ENCODE assay signal across 8 mouse cellular contexts in genomic region chr13:18281084-18281483, GRCm38 (mm10).
DNase-seq lines count a peak whose midpoint lies in the region; ATAC-seq and TF ChIP-seq lines count a peak whose summit lies in the region.
"Had no signal": no experiment of that assay in that cellular context is flagged by ENCODE, and none has a peak within 500 bp of the region (broad histone marks: within the 10 kb centered on the region; RNA-seq: fewer than 3 reads in every experiment).

No protein-coding gene starts in this region.

- no peaks in the 10 kb centered on the region for H3K36me3 ChIP-seq in intestine, postnatal 0 days (ENCODE audit: control insufficient read depth, insufficient read depth)
- H3K36me3 ChIP-seq: embryonic facial prominence, embryonic 12.5 days had no signal

- intact Hi-C loops in left cerebral cortex, postnatal 25 days (cut with DNase I): no loop called here

- 56% methylated on average over 3 of the region's 3 CpGs for WGBS in intestine, postnatal 0 days

- no peaks in the 10 kb centered on the region for H3K27me3 ChIP-seq in intestine, postnatal 0 days (replicated peaks; ENCODE audit: control insufficient read depth, insufficient read depth, low read length)
- H3K27me3 ChIP-seq: embryonic facial prominence, embryonic 12.5 days had no signal

- no peak overlapping the region for H3K4me3 ChIP-seq in intestine, postnatal 0 days (ENCODE audit: low read depth, low read length)
- H3K4me3 ChIP-seq: embryonic facial prominence, embryonic 12.5 days had no signal

- H3K4me1 ChIP-seq in intestine, postnatal 0 days (replicated peaks; ENCODE audit: control insufficient read depth, insufficient read depth, low read length): no peaks in the 10 kb centered on the region
- H3K4me1 ChIP-seq: embryonic facial prominence, embryonic 12.5 days had no signal

- ATAC-seq in intestine, postnatal 0 days: no peak

- DNase-seq in embryo, embryonic 9.5 days (ENCODE audit: extremely low spot score): peak; percentile 56
- DNase-seq in frontal cortex, postnatal 14 days (ENCODE audit: low spot score in 2 of 2): peak; percentile 13 to 22
- DNase-seq in left cerebral cortex, postnatal 25 days (ENCODE audit: low spot score in 2 of 2): peak; percentile 28 to 73
- peak; percentile 49 for DNase-seq in retina, embryonic 14.5 days (ENCODE audit: low spot score)
- no peak for DNase-seq in heart, postnatal 4 days
- DNase-seq in adipocyte (ENCODE audit: low spot score): no peak

- no peak for TF ChIP-seq CTCF in intestine, postnatal 0 days (IDR thresholded peaks at IDR 0.05; ENCODE audit: low read depth)

- H3K4me2 ChIP-seq in intestine, postnatal 0 days (replicated peaks; ENCODE audit: low read depth): no peak overlapping the region
- H3K4me2 ChIP-seq: embryonic facial prominence, embryonic 12.5 days had no signal

- no peak overlapping the region for H3K27ac ChIP-seq in intestine, postnatal 0 days (ENCODE audit: low read depth, low read length)
- H3K27ac ChIP-seq: embryonic facial prominence, embryonic 12.5 days had no signal

- no peaks in the 10 kb centered on the region for H3K9me3 ChIP-seq in intestine, postnatal 0 days (ENCODE audit: control insufficient read depth)
- H3K9me3 ChIP-seq: embryonic facial prominence, embryonic 12.5 days had no signal

- no peak overlapping the region for H3K9ac ChIP-seq in intestine, postnatal 0 days (ENCODE audit: low read depth, low read length)
- H3K9ac ChIP-seq: embryonic facial prominence, embryonic 12.5 days had no signal

Comparison
In these comparisons a context has a peak if more than half of its experiments do, and no peak if none do; other contexts are left out.
1. DNase-seq: peak in embryo, embryonic 9.5 days (single experiment), frontal cortex, postnatal 14 days (2 of 2), left cerebral cortex, postnatal 25 days (2 of 2) and retina, embryonic 14.5 days (single experiment); none in heart, postnatal 4 days (single experiment) and adipocyte (single experiment).